Mouse (Mus musculus): ENCODE measurements at regions not wholly inside any gene's neighbourhood (a gene's known extent, or its start where the extent isn't known, plus 50 kb on each side); places are given as distances from the start of the nearest gene placed in this dataset.
"Not testable (repeated sequence)": the region's sequence is repeated elsewhere in the genome, so short reads cannot be mapped to it uniquely, and the experiment has no call there.

GRCm38 (mm10) chr14:53034940-53035339, 539.4 kb upstream of the Olfr1507 start:
- TF ChIP-seq POLR2A (IDR thresholded peaks at IDR 0.05; ENCODE audit: low read depth, low read length); CTCF (IDR thresholded peaks at IDR 0.05; ENCODE audit: extremely low read depth, insufficient read depth, insufficient read length, insufficient replicate concordance): not testable (repeated sequence)

All from spleen, adult 2 months (tissue).